ENCODE assay signal across 15 mouse cellular contexts in the genomic region with DNA sequence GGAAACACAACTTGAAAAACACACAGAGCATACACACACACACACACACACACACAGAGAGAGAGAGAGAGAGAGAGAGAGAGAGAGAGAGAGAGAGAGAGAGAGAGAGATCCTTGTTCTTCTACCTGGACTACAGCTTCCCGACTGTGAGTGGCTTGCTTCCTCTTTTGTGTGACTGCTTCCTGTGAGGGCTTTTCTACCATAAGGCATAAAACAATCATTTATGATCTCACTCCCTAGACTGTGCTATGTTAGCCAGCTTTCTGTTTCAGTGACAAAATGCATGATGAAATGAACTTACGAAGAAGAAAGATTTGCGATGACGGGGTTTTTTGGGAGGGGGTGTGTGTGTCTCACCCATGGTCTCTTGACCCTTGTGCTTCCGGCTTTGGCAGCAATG. TPM values are rescaled to one million over a fixed set of nuclear protein-coding genes. Genes with fewer than 3 reads are reported as not detected.
"Had no signal": no experiment of that assay in that cellular context is flagged by ENCODE, and none has a peak within 500 bp of the region (broad histone marks: within the 10 kb centered on the region; RNA-seq: fewer than 3 reads in every experiment).

No protein-coding gene starts in this region.

- H3K27ac ChIP-seq: intestine, embryonic 15.5 days; kidney, embryonic 15.5 days; limb, embryonic 13.5 days; liver, embryonic 14.5 days; midbrain, embryonic 12.5 days; stomach, embryonic 15.5 days had no signal

- H3K9ac ChIP-seq: intestine, embryonic 15.5 days; kidney, embryonic 15.5 days; limb, embryonic 13.5 days; liver, embryonic 14.5 days; midbrain, embryonic 12.5 days; stomach, embryonic 15.5 days had no signal

- H3K9me3 ChIP-seq: intestine, embryonic 15.5 days; kidney, embryonic 15.5 days; limb, embryonic 13.5 days; midbrain, embryonic 12.5 days; stomach, embryonic 15.5 days had no signal

- DNase-seq: kidney, adult 18-20 months; kidney, postnatal 14 days; left cerebral cortex, postnatal 4 days; lung, adult 18-20 months; lung, postnatal 36 days; thymus, adult 2 months; thymus, postnatal 25 days had no signal

- H3K4me2 ChIP-seq: intestine, embryonic 15.5 days; kidney, embryonic 15.5 days; limb, embryonic 13.5 days; midbrain, embryonic 12.5 days; stomach, embryonic 15.5 days had no signal

- H3K4me3 ChIP-seq: intestine, embryonic 15.5 days; kidney, embryonic 15.5 days; limb, embryonic 13.5 days; megakaryocyte, embryonic 14.5 days; midbrain, embryonic 12.5 days; stomach, embryonic 15.5 days had no signal

- H3K27me3 ChIP-seq: intestine, embryonic 15.5 days; midbrain, embryonic 12.5 days; stomach, embryonic 15.5 days had no signal

- ATAC-seq: intestine, embryonic 15.5 days had no signal

- H3K36me3 ChIP-seq: intestine, embryonic 15.5 days; kidney, embryonic 15.5 days; limb, embryonic 13.5 days; midbrain, embryonic 12.5 days; stomach, embryonic 15.5 days had no signal

RNA-seq across cellular contexts. Expression of a gene that starts 3.0 kb away (rescaled TPM):
- polyA plus RNA-seq: large intestine, adult 2 months; thymus, adult 2 months had no signal
